Mouse (Mus musculus) heart, adult 18-20 months (tissue): Measurements from ENCODE around the gene Sycp3. TPM values are rescaled to one million over a fixed set of nuclear protein-coding genes. Genes with fewer than 3 reads are reported as not detected.
"Not testable (repeated sequence)": the region's sequence is repeated elsewhere in the genome, so short reads cannot be mapped to it uniquely, and the experiment has no call there.

Experiments
- DNase-seq, 2 experiments: peaks; one replicate each; pipeline ENCODE4 v3.0.0; 2021 to 2022; ENCODE audit warnings: mixed read lengths in 1 of 2
- long read RNA-seq, 2 experiments: library from polyadenylated mRNA; stranded (forward); transcript quantifications; one replicate each; pipeline ENCODE4 v2.0.0; 2021
- total RNA-seq, 2 experiments: library from RNA; stranded (reverse); gene quantifications; 2 replicates each; pipeline ENCODE4 v1.2.3; 2021

Sycp3 gene
- total RNA-seq, result under 1 TPM in 1 of 2 experiments, not detected in 1; 0.41 TPM
- long read RNA-seq, experiment 1, result 0 reads
- long read RNA-seq, experiment 2, result 0 reads

DNA sequence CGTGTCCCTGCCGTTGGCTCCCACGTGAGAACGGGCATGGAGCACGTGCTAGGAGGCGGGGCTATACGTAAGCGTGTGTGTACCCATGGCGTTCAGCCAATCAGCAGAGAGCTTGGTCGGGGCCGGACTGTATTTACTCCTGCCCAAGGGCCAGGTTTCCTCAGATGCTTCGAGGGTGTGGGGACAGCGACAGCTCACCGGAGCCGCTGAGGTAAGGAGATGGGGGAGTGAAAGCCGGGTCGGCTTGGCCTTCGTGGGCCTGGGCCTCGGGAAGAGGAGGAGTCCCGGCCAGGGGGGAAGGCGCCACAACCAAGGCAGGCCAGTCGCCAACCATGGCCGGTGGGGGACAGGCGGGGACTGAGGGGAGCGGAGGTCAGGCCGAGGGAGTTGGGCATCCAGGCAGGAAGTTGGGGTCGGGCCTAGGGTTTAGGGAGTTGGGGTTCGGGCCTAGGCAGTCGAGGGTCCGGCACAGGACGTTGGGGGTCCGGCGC, at the start of gene Sycp3:
TSS of gene Sycp3 (plus strand) at position 68 of the 491 bp plus-strand sequence.
- no peak for DNase-seq

GRCm38 (mm10) chr10:88409751-88410150, 49.6 kb upstream of the Sycp3 start:
- DNase-seq, result peak in 1 of 2 experiments; percentile 19

GRCm38 (mm10) chr10:88412290-88412995, 46.9 kb upstream of the Sycp3 start:
- DNase-seq, result peak; percentile 38 to 52

DNA sequence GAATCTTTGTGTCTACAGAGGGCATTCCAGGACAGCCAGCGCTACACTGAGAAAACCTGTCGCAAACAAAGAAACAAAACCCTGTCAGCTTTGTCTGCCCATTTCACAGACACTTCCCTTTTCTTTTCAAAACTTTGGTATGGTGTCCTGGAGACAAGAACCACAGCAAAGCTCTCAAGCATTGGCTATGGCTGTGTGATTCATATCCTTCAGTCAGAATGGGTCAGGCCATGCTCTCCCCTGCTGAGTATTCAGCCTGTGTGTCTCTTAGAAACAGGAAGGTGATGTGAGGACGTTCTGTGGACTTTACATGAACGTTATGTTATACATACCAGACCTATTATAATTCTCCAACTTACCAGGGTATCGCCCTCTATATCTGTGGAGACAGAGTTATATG, 41.7 kb upstream of the Sycp3 start:
- peak in 1 of 2 experiments; percentile 22 for DNase-seq

GRCm38 (mm10) chr10:88420141-88420541, 39.2 kb upstream of the Sycp3 start:
- no peak for DNase-seq

DNA sequence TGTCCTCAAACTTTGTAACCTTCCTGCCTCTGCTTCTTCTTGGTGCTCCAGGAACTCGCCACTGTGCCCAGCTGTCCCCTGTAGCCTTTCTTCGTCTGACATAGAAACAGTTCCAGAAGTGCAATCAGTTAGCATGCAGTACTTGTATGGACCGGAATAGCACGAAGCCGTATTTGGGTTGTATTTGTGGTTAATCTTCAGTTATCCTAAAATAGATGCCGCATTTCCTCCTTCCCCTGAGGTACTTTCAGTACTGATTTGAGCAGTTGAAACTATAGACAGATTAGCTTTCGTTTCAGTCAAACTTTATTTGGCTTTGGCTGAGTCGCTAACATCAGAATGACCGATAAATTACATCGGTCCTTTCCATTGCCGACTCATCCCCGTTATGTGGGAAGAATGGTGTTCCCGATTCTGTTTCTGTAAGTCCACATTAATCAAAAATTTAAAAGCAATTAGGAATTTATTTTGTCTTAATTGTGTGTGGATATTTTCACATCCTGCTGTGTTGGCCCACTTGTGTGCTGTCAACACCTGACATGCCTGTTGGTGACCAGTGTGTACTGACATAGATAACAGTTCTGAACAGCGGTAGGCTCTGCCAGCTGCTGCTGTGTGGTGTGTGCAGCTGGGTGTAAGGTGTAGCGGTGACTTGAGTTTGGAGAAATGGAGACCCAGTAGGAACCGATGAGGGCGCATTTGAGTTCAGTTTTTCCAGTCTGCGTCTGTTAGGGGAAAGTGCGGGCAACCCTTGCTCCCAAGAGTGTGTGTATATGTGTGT, 38.5 kb upstream of the Sycp3 start:
- no peak for DNase-seq

- DNase-seq, result peak; percentile 76 to 79
Observed at GRCm38 (mm10) chr10:88426158-88426816, 33.1 kb upstream of the Sycp3 start.

DNA sequence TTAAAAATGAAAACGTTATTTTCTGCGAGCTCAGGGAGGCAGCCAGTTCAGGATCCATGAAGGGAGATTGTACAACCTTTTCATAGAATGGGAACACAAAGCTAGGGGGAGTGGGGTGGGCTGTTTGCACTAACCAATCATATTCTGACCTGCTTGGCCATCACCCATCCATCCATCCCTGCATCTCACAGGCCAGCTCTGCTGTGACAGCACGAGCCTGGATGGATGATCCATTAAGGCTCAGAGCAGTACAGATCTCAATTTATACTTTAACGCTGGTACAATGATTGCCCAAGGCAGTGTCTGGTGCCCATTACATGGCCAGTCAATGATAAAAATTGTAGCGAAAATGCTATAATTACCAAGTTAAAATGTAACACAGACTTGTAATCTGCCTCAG, 32.5 kb upstream of the Sycp3 start:
- no peak for DNase-seq

DNA sequence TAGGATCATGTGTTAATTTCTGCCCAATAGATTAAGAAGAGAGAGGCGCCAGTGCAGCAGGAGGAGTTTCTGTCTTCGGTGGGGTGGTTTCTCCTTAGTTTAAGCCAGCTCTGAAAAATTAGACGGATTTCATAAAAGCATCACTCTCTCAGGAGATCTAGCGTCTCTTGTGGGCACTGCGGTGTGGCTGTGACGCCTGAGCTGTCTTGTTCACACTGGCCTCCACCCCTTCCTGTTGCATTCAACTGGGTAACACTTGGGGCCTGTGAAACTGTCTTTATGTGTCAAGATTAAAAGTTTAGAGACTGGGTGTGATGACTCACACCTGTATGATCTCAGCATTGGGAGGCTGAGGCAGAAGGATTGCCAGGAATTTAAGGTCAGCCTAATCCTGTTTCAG, 31.4 kb upstream of the Sycp3 start:
- no peak for DNase-seq

GRCm38 (mm10) chr10:88441224-88441623, 18.1 kb upstream of the Sycp3 start:
- DNase-seq, result peak in 1 of 2 experiments; percentile 24

DNA sequence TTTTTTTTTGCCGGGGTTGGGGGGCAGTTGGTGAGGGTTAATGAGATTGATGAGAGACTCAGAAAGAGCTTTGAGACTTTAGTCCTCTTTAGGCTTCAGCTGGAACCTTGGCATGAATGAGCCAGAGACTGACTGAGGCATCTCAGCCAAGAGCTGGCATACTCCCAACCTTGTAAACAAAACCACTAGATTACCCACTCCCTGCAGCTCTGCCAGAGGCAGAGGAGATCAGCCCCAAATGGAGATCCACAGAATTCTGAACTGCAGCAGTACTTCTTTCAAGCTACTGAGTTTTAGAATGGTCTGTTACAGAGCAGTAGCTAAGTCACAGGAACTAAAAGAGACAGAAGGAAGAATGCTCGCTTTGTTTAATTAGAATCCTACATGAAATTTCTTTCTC, 8.1 kb upstream of the Sycp3 start:
- peak; percentile 65 to 70 for DNase-seq

- no peak for DNase-seq
Observed at GRCm38 (mm10) chr10:88451990-88452389, 7.4 kb upstream of the Sycp3 start.

DNA sequence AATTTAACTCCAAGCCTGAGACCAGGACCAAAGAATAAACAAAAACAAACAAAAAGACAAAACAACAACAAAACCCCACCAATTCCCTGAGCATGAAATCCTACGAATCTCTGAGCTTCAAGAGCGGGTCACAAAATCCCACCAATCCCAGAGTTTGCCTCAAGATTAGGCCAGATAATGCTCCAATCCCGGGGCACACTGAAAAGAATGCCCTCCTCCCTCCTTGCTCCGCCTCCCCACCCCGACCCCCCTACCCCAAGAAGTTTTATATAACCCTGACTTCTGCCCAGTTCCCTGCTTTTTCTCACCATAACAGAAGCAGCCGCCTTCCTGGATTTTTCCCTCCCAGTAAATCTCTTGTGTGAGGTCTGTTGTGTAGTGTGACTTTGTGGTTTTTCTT, 1.6 kb upstream of the Sycp3 start:
- no peak for DNase-seq

DNA sequence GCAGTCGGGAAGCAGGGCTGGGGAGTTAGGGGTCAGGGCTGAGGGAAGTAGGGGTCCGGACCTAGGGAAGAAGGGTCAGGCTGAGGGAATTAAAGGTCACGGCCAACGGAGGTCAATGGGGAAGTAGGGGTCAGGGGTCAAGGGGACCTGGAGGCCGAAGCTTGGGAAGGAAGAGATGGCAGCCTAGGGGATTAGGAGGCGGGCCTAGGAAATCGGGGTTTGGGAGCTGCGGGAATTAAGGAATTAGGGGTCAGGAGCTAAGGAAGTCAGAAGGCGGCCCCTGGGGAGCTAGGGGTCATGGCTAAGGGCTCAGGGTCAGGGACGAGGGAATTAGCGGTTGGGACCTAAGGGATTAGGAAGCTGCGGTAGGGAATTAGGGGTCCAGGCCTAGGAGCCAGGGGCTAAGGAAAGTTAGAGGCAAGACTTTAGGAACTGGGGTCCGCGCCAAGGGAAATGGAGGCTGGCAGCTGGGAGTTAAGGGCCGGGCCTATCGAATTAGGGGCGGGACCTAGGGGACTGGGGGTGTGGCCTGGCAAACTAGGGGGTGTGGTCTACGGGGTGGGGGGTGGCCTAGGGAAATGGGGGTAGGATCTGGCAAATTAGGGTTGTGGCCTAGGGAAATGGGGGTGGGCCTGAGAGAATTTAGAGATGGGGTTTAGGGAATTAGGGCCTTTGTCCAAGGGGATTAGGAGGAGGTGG, 902 bp downstream of the Sycp3 start:
- DNase-seq, result no peak

DNA sequence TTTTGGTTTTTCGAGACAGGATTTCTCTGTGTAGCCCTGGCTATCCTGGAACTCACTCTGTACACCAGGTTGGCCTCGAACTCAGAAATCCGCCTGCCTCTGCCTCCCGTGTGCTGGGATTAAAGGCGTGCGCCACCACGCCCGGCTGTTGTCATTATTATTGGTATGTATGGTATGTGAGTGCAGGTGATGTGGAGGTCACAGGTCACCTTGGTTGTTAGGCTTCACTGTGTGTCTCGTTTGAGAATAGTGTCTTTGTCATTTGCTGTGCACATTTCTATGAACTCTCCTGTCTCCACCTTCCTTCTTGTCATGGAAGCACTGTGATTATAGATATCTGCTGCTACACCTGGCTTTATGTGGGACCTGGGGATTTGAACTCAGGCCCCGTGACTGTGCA, 23.5 kb downstream of the Sycp3 start:
- not testable (repeated sequence) for DNase-seq

DNA sequence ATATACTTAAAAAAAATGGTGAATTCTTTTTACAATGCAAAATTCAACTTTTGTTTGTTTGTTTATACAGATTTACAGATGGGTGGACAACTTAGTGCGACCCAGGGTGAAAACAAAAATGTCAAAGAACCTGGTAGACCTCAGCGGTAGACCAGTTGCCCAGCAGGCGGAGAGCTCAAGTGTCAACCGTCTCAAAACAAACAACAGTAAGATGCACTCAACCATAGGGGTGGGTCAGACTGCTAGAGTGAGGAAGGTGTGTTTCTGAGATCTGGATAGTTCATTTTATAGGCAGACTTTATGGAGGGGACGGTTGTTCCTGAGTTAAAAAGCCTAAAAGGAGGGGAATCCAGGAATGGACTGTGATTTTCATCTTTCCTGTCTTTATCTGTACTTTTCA, 29.3 kb downstream of the Sycp3 start:
- no peak for DNase-seq

- no peak for DNase-seq
Observed at GRCm38 (mm10) chr10:88491632-88492031, 32.3 kb downstream of the Sycp3 start.

DNA sequence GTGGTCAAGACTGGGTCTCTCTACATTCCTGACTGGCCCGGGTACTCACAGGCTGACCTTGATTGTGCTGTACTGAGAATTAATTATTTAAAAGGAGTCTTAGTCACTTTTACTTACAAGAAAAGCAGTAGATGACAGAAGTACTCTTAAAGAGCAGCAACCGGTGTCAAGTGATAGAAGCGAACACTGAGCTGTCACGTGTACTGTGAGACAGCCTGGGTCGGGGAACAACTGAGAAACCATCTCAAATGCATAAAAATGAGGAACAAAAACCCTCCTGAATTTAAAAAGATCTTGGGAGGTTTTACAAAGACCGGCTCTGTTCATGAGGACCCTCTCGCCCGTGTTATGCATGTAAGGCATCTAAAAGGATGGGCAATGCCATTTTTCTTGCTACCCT, 33.3 kb downstream of the Sycp3 start:
- DNase-seq, result no peak

- DNase-seq, result no peak
Observed at GRCm38 (mm10) chr10:88494959-88495587, 35.7 kb downstream of the Sycp3 start.

- no peak for DNase-seq
Observed at GRCm38 (mm10) chr10:88496864-88497564, 37.6 kb downstream of the Sycp3 start.

- DNase-seq, result no peak
Observed at GRCm38 (mm10) chr10:88499993-88500392, 40.6 kb downstream of the Sycp3 start.
